Mouse (Mus musculus) kidney, embryonic 16.5 days (tissue): ENCODE measurements around the gene Leo1. TPM values are rescaled to one million over a fixed set of nuclear protein-coding genes. Genes with fewer than 3 reads are reported as not detected.
A peak's percentile ranks its signal among the peaks of the same experiment; 100 is the strongest.

Source experiments
- ATAC-seq: fragments of 200-750 bp; cut with Nextera tagmentation; 2 replicates; pipeline ENCODE4 v1.8.0; 2017; ENCODE audit warnings: moderate TSS enrichment; ENCODE audit not compliant: low FRiP score, low TSS enrichment
- H3K27ac ChIP-seq: fragments of 300-500 bp; sonication (generic); 2 replicates; pipeline ENCODE4 v1.5.1; 2014; ENCODE audit warnings: low read length
- H3K27me3 ChIP-seq: fragments of 300-500 bp; sonication (generic); 2 replicates; pipeline ENCODE4 v1.6.1; 2014; ENCODE audit warnings: low read length, control low read depth, mixed read lengths; ENCODE audit not compliant: insufficient read depth
- H3K36me3 ChIP-seq: fragments of 300-500 bp; sonication (generic); 2 replicates; pipeline ENCODE4 v1.6.1; 2014; ENCODE audit warnings: low read length, control low read depth, mixed read lengths; ENCODE audit not compliant: insufficient read depth
- H3K4me1 ChIP-seq: fragments of 300-500 bp; sonication (generic); 2 replicates; pipeline ENCODE4 v1.6.1; 2014; ENCODE audit warnings: low read length, control low read depth, mixed read lengths; ENCODE audit not compliant: insufficient read depth
- H3K4me2 ChIP-seq: fragments of 300-500 bp; sonication (generic); replicated peaks from 2 replicates; pipeline ENCODE4 v1.6.1; 2014; ENCODE audit warnings: low read depth, low read length
- H3K4me3 ChIP-seq: fragments of 300-500 bp; sonication (generic); 2 replicates; pipeline ENCODE4 v1.5.1; 2014; ENCODE audit warnings: mild to moderate bottlenecking, low read length
- H3K9ac ChIP-seq: fragments of 300-500 bp; sonication (generic); replicated peaks from 2 replicates; pipeline ENCODE4 v1.6.1; 2014; ENCODE audit warnings: low read length
- H3K9me3 ChIP-seq: fragments of 300-500 bp; sonication (generic); 2 replicates; pipeline ENCODE4 v1.6.1; 2016; ENCODE audit warnings: low read length, control low read depth
- whole genome bisulfite sequencing: fragments of 180-500 bp; shearing (Covaris S2); extraction: QIAGEN DNeasy Blood & Tissue Kit; methylation state at CpG from one replicate; pipeline ENCODE4 v1.1.7; 2014; 5-methylcytosine and 5-hydroxymethylcytosine counted together
- polyA plus RNA-seq: library from polyadenylated mRNA; unstranded; fragments of >200 nt; fragmentation: Nextera tagmentation; extraction: Ambion mirVana; gene quantifications from 2 replicates; pipeline ENCODE4 v1.2.1, GENCODE M21; 2015

Gene Leo1
- polyA plus RNA-seq, 1 experiment from 2014 or later = 40.1 TPM

DNA sequence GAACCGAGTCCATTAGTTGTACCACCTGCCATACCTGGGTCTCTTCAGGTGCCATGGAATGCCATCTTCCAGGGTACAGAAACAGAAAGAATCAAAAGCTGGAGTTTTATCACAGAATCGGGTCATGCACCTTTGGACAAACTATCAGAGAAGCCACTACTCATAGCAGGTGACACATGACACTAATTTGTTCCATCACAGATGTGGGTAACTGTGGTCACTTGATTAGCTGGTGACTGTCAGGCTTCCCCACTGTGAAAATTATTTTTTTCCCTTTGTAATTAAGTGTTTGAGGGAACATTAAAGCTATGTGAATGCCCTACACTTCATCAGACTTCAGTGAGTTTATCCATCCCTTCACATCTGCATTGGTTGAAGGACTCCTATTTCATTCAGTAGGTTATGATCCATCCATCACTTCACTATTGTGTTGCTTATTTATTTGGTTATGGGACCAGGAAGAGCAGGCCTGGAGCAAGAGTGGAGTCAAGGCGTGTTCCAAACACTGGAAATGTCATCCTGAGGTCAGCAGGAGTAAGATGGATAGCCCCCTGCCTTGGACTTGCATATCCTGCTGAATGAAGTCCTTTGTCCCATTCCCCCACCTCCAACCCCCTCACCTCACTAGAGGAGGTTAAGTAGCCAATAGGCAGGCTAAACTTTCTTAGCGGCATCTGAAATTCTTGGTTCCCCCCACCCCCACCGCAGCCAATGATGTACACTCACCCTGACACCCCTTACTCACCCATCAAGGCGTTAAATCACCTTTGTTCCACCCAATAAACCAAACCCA lies 16.8 kb upstream of the Leo1 start:
- Histone ChIP-seq H3K4me2 (no peak overlapping the region), H3K27ac (no peak overlapping the region), H3K36me3 (no peaks in the 10 kb centered on the region), H3K27me3 (no peaks in the 10 kb centered on the region), H3K9ac (no peak overlapping the region), H3K9me3 (no peaks in the 10 kb centered on the region), H3K4me1 (no peaks in the 10 kb centered on the region), H3K4me3 (no peak overlapping the region)
- WGBS = 41% methylated on average over 6 of the region's 6 CpGs
- no peak for ATAC-seq

DNA sequence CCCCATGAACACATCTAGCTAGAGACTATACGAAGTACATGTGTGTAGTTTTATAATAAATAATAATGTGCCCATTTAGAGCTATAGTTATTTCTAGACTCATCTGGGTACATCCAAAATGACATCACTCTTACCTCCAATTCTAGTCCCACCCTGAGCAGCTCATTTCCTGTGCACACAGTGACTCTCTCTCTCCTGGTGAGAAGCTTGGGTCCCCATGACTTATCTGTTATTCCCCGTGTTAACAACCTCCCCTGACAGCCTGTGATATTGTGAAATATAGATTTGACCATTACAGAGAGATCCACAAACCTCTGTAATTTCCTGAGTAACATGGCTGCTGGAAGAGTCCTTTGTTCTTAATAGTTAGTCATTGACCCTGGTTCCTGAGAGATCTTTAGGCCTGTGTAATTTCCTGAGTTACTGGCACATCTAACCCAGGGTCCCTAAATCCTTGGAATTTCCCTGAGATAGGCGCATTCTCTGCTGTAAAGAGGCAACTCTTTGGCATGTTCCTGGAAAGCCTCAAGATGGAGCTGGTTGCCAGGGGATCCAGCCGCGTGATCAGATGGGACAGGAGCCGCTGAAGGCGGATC lies 15.4 kb upstream of the Leo1 start:
- no peaks in the 10 kb centered on the region for H3K9me3 ChIP-seq
- no peaks in the 10 kb centered on the region for H3K4me1 ChIP-seq
- no peaks in the 10 kb centered on the region for H3K36me3 ChIP-seq
- no peak overlapping the region for H3K9ac ChIP-seq
- H3K4me2 ChIP-seq = no peak overlapping the region
- no peak overlapping the region for H3K4me3 ChIP-seq
- 69% methylated on average over 7 of the region's 7 CpGs for WGBS
- no peak overlapping the region for H3K27ac ChIP-seq
- H3K27me3 ChIP-seq = no peaks in the 10 kb centered on the region
- ATAC-seq = 0 out of 2 replicates have a peak, but pooled peaks have one; percentile 22

DNA sequence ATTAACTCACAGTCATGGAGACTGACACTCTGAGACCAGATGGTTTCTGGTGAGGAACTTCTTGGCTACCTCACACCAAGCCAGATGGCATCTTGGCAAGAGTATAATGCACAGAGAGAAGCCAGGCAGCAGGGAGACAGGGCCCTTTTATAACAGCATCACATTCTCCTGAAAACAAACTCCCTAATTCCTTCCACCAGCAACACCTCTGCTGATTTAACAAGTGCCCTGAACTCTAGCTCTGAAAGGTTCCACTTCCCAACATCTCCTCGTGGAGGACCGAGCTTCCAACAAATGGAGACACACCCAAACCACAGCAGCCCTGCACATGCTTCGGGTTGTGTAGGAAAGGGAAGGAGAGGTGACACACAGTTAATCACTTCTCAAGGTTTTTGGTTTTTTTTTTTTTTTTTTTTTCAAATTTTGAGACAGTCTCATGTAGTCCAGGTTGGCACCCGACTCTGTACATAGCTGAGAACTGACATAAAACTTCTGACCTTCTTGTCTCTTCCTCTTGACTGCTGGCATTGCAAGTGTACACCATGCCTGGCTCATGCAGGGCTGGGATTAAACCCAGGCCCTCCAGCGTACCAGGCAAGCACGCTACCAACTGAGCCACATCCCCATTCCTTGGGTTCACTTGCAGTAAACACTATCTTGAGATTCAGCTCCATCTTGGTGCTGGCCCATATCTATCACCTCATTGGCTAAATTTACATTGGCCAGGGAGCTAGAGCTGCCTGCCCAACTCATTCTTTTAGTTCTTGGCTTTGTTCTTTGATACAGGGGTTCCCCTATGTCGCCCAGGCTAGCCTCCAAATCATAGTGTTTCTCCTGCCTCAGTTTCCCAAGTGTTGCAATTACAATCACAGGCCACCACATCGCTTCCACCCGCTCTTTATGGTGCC lies 13.7 kb upstream of the Leo1 start:
- H3K27ac ChIP-seq = no peak overlapping the region
- no peaks in the 10 kb centered on the region for H3K36me3 ChIP-seq
- no peak overlapping the region for H3K4me3 ChIP-seq
- 71% methylated on average over 9 of the region's 9 CpGs for WGBS
- no peaks in the 10 kb centered on the region for H3K9me3 ChIP-seq
- no peak overlapping the region for H3K9ac ChIP-seq
- no peak for ATAC-seq
- no peaks in the 10 kb centered on the region for H3K4me1 ChIP-seq
- no peak overlapping the region for H3K4me2 ChIP-seq
- H3K27me3 ChIP-seq = no peaks in the 10 kb centered on the region

DNA sequence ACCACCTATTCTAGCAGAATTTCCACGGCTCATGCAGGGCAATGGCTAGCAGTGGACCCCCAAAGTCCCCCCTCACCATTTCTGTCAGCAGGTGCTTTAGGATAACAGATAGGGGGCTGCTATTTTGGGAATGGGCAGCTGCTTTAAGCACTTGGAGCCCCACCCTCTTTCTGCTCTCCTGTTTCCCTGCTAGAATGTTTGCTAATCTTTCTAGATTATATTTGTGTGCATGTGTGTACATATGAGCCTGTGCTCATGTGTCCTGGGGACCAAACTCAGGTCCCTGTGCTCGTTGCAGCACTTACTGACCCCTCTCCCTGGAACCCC lies 13.1 kb upstream of the Leo1 start:
- no peaks in the 10 kb centered on the region for H3K9me3 ChIP-seq
- no peak overlapping the region for H3K4me2 ChIP-seq
- no peak overlapping the region for H3K9ac ChIP-seq
- no peak for ATAC-seq
- no peaks in the 10 kb centered on the region for H3K27me3 ChIP-seq
- no peaks in the 10 kb centered on the region for H3K36me3 ChIP-seq
- no peaks in the 10 kb centered on the region for H3K4me1 ChIP-seq
- H3K4me3 ChIP-seq = no peak overlapping the region
- H3K27ac ChIP-seq = no peak overlapping the region
- WGBS = 72% methylated on average over 2 of the region's 2 CpGs

DNA sequence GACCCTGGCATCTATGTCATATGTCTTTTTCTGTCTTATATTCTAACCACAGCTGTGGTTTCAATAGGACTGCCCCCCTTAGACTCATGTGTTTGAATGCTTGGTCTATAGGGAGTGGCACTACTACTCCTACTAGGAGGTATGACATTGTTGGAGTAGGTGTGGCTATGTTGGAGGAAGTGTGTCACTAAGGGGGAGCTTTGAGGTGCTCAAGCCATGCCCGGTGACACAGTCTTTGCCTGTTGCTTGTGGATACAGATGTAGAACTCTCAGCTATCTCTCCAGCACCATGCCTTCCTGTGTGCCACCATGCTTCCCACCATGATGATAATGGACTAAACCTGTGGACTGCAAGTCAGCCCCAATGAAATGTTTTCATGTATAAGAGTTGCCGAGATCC lies 12.3 kb upstream of the Leo1 start:
- Histone ChIP-seq H3K36me3 (no peaks in the 10 kb centered on the region), H3K9ac (no peak overlapping the region), H3K27ac (no peak overlapping the region), H3K9me3 (no peaks in the 10 kb centered on the region), H3K27me3 (no peaks in the 10 kb centered on the region), H3K4me3 (no peak overlapping the region), H3K4me1 (no peaks in the 10 kb centered on the region), H3K4me2 (no peak overlapping the region)
- WGBS = 89% methylated on average over 2 of the region's 2 CpGs
- no peak for ATAC-seq

DNA sequence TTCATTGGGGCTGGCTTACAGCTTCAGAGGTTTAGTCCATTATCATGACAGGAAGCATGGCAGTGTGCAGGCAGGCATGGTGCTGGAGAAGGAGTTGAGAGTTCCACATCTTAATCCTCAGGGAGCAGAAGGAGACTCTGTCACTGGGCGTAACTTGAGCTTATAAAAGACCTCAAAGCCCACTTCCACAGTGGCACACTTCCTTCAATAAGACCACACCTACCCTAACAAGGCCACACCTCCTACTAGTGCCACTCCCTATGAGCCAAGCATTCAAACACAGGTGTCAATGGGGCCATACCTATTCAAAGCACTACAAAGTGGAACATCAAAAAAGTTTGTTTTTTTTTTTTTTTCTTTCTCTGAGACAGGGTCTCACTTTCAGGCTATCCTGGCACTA lies 11.7 kb upstream of the Leo1 start:
- H3K36me3 ChIP-seq = no peaks in the 10 kb centered on the region
- WGBS = 80% methylated on average over 1 of the region's 1 CpGs
- no peaks in the 10 kb centered on the region for H3K9me3 ChIP-seq
- H3K4me3 ChIP-seq = no peak overlapping the region
- no peaks in the 10 kb centered on the region for H3K4me1 ChIP-seq
- H3K9ac ChIP-seq = no peak overlapping the region
- H3K27me3 ChIP-seq = no peaks in the 10 kb centered on the region
- H3K4me2 ChIP-seq = no peak overlapping the region
- no peak for ATAC-seq
- no peak overlapping the region for H3K27ac ChIP-seq

DNA sequence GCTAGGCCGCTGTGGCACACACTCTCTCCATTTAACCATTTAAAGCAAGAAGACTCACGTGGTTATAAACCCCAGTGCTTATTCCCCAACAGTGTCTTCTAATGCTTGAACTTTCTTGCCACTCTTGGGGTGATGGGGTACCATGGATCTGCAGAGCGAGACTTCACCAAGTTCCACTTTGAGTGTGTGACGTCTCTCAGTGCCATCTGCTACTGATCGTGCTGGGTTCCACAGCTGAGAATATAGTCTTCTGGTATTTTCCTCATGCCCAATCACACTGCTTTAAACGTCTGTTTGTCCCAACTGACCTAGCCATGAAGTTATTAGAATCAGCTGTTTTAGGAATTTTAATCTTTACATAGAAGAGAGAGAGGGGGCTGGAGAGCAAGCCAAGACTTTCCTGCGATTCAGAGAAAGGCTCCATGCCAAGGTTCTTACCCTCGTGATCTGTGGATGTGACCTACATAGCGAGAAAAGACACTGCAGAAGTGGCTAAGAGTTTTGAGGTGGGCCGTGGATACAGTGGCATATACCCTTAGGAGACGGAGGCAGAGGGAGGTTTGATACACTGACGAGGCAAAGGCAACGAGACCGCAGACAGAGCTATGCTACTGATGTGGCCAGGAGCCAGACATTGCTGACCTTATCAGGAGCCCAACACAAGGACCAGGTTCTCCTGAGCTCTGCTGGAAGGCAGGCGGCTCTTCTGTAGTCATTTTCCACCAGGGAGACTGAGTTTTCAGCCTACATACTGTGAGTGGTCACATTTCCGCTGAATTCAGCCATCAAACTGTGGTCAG lies 10.3 kb upstream of the Leo1 start:
- Histone ChIP-seq H3K9me3 (no peaks in the 10 kb centered on the region), H3K4me1 (peaks cover 4% of the 10 kb centered on the region; the same call in 1 of the 2 replicates), H3K4me2 (no peak overlapping the region), H3K27ac (no peak overlapping the region), H3K27me3 (no peaks in the 10 kb centered on the region), H3K36me3 (no peaks in the 10 kb centered on the region), H3K4me3 (no peak overlapping the region), H3K9ac (no peak overlapping the region)
- no peak for ATAC-seq
- WGBS = 75% methylated on average over 16 of the region's 16 CpGs

DNA sequence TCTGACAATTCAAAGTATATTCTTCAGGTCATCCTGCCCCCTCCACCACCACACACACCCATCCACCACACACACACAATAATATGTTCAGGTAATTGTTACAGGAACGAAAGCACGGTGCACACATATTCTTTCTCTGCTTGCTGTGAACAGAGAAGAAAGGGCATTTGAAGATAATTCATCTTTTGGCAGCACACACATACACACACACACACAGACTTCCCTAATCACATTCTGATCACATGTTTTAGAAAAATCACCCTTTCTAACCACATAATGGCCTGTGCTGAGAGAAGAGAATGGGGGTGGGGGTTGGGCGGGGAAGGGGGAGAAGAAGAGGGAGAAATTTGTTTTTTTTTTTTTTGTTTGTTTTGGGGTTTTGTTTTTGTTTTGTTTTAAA lies 8.6 kb upstream of the Leo1 start:
- Histone ChIP-seq H3K4me1 (peaks cover 8% of the 10 kb centered on the region; the same call in 1 of the 2 replicates), H3K36me3 (no peaks in the 10 kb centered on the region), H3K9ac (no peak overlapping the region), H3K4me3 (no peak overlapping the region), H3K27ac (no peak overlapping the region), H3K4me2 (no peak overlapping the region), H3K27me3 (no peaks in the 10 kb centered on the region), H3K9me3 (no peaks in the 10 kb centered on the region)
- WGBS = 90% methylated on average over 3 of the region's 3 CpGs
- ATAC-seq = no peak

DNA sequence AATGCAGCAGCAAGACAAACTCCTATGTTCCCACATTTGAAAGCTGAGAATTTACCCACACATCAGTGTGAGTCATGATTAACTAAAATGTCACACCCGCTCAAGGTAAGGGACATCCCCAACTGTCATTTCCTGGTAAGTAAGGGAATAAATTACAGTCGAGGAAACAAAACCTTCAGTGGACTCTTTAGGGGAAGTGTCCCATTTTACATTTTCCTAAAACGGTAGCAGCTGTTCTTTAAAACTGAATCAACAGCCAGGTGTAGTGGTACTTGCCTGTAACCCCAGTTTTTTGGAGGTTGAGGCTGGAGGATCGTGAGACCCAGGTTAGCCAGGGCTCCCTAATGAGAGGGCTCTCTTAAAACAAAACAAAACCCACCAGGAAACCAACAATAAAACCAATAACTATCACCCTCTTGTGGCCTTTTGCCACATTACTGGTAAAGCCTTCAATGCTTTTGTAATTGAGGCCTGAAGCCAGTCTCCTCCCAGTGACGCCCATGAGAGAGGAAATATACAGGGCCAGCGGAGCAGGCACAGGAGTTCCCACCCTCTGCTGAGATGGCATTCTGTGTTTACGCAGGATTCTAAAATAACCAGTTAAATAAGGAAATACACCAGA lies 7.0 kb upstream of the Leo1 start:
- H3K4me3 ChIP-seq = no peak overlapping the region
- ATAC-seq = 0 out of 2 replicates have a peak, but pooled peaks have one; percentile 58
- 20% methylated on average over 7 of the region's 7 CpGs for WGBS

More for the DNA sequence above, 7.0 kb upstream of the Leo1 start:
- Histone ChIP-seq H3K36me3 (no peaks in the 10 kb centered on the region), H3K9me3 (no peaks in the 10 kb centered on the region), H3K27me3 (no peaks in the 10 kb centered on the region), H3K4me1 (peaks cover 8% of the 10 kb centered on the region; the same call in 1 of the 2 replicates), H3K27ac (no peak overlapping the region), H3K9ac (no peak overlapping the region), H3K4me2 (no peak overlapping the region)
